ENCODE assay signal across 10 mouse cellular contexts in the genomic region with DNA sequence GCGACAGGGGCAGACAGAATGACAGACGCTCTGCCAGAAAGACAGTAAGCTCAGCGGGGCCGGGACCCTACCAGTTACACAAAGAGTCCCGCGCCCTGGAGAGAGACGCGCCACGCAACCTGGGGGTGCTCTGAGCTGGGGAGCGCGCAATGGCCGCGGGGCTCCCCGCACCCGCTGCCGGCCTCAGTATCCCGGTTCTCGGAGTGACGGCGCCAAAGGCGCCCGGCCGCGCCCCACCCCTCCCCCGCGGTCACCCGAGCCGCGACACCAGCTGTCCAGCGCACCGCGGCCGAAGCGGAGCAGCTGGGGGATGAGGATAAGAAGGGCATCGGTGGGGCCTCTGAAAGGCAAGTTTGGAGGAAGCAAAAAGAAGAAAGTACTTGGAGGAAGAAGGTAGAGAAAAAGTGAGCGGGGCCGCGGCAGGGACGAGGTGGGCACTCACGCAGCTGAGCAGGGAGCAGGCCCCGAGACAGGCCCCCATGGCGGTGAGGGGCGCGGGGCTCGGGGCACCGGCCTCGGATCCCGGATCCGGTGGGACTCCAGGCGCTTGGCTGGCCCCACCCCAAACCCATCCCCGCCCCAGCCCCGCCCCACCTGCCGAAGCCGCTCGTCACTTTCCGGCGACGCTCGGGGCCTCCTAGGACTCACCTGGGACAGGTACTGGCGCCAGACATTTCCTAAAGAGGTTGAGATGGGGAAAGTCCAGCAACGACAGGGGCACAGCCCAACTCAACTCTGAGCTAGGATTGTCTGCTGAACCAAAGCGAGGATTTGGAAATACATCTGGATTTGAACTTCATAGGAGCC. TPM values are rescaled to one million over a fixed set of nuclear protein-coding genes. Genes with fewer than 3 reads are reported as not detected.
DNase-seq lines count a peak whose midpoint lies in the region; ATAC-seq lines count a peak whose summit lies in the region.
"Had no signal": no experiment of that assay in that cellular context is flagged by ENCODE, and none has a peak within 500 bp of the region (broad histone marks: within the 10 kb centered on the region; RNA-seq: fewer than 3 reads in every experiment).

No protein-coding gene starts in this region.

- 1% methylated on average over 62 of the region's 62 CpGs for WGBS in heart, embryonic 15.5 days
- WGBS in hindbrain, embryonic 12.5 days, result under 1% methylated on average over 62 of the region's 62 CpGs
- 1% methylated on average over 55 of the region's 62 CpGs for WGBS in neural tube, embryonic 11.5 days

- peak overlapping the region; percentile 98 for H3K4me2 ChIP-seq in heart, embryonic 15.5 days
- peak overlapping the region; percentile 64 for H3K4me2 ChIP-seq in hindbrain, embryonic 12.5 days (replicated peaks)
- peak overlapping the region; percentile 85 for H3K4me2 ChIP-seq in neural tube, embryonic 11.5 days (ENCODE audit: low read depth)

- no peak overlapping the region for H3K27ac ChIP-seq in heart, embryonic 15.5 days
- H3K27ac ChIP-seq in hindbrain, embryonic 12.5 days, result peak overlapping the region; percentile 98
- H3K27ac ChIP-seq in neural tube, embryonic 11.5 days (ENCODE audit: low read depth, low read length), result peak overlapping the region; percentile 93

- DNase-seq in heart, adult 11 months, result no peak
- DNase-seq in cerebellum, postnatal 36 days, result peak; percentile 80 to 83
- DNase-seq in liver, result peak; percentile 25
- DNase-seq in neural tube, embryonic 11.5 days (ENCODE audit: low spot score), result peak; percentile 73
- DNase-seq in left cerebral cortex, postnatal 25 days (ENCODE audit: low spot score in 2 of 2), result no peak

- H3K36me3 ChIP-seq in heart, embryonic 15.5 days, result no peaks in the 10 kb centered on the region
- no peaks in the 10 kb centered on the region; the same call in 1 of the 2 replicates for H3K36me3 ChIP-seq in hindbrain, embryonic 12.5 days
- H3K36me3 ChIP-seq in neural tube, embryonic 11.5 days (ENCODE audit: control insufficient read depth, insufficient read depth, low read length), result no peaks in the 10 kb centered on the region

- H3K9ac ChIP-seq in heart, embryonic 15.5 days, result peak overlapping the region; percentile 56
- peak overlapping the region; percentile 98 for H3K9ac ChIP-seq in hindbrain, embryonic 12.5 days
- H3K9ac ChIP-seq in neural tube, embryonic 11.5 days (ENCODE audit: low read length), result peak overlapping the region; percentile 88

- intact Hi-C loops in left cerebral cortex, postnatal 25 days (cut with DNase I), result no loop called here

- H3K9me3 ChIP-seq in heart, embryonic 15.5 days (replicated peaks), result no peaks in the 10 kb centered on the region
- H3K9me3 ChIP-seq in hindbrain, embryonic 12.5 days (replicated peaks), result no peaks in the 10 kb centered on the region
- no peaks in the 10 kb centered on the region for H3K9me3 ChIP-seq in neural tube, embryonic 11.5 days (ENCODE audit: control insufficient read depth, low read length)

- peak overlapping the region; percentile 59 for H3K4me3 ChIP-seq in heart, embryonic 15.5 days
- peak overlapping the region; percentile 78 for H3K4me3 ChIP-seq in hindbrain, embryonic 12.5 days
- peak overlapping the region; percentile 63 for H3K4me3 ChIP-seq in neural tube, embryonic 11.5 days (ENCODE audit: low read depth, low read length)

- ATAC-seq in heart, embryonic 15.5 days (replicated peaks; ENCODE audit: insufficient number of reproducible peaks, insufficient read depth, low FRiP score, low read depth), result 0 out of 2 replicates have a peak, but pooled peaks have one; percentile 27
- peak; percentile 36 for ATAC-seq in hindbrain, embryonic 12.5 days (ENCODE audit: low FRiP score)
- ATAC-seq in neural tube, embryonic 11.5 days (ENCODE audit: insufficient read depth, low FRiP score, low TSS enrichment), result peak; percentile 48
- ATAC-seq in inflammation-experienced regulatory T-cells, adult 6 months, result no peak

- peaks cover 86% of the 10 kb centered on the region for H3K27me3 ChIP-seq in heart, embryonic 15.5 days
- peaks cover 19% of the 10 kb centered on the region; the same call in 1 of the 2 replicates for H3K27me3 ChIP-seq in hindbrain, embryonic 12.5 days
- no peaks in the 10 kb centered on the region; the same call in 1 of the 2 replicates for H3K27me3 ChIP-seq in neural tube, embryonic 11.5 days (ENCODE audit: control insufficient read depth, insufficient read depth, low read length)

- peaks cover 16% of the 10 kb centered on the region for H3K4me1 ChIP-seq in heart, embryonic 15.5 days (replicated peaks)
- H3K4me1 ChIP-seq in hindbrain, embryonic 12.5 days, result peaks cover 19% of the 10 kb centered on the region
- peaks cover 6% of the 10 kb centered on the region; the same call in 1 of the 2 replicates for H3K4me1 ChIP-seq in neural tube, embryonic 11.5 days (ENCODE audit: control insufficient read depth, insufficient read depth, low read length)

RNA-seq across cellular contexts. Expression of a gene that starts 3.8 kb away (rescaled TPM):
- polyA plus RNA-seq in heart, embryonic 15.5 days (2015; fragmentation: Nextera tagmentation; extraction: Ambion mirVana), result 6.3 and 11.3 TPM in 2 replicates
- polyA plus RNA-seq in hindbrain, embryonic 12.5 days (2016; fragmentation: Nextera tagmentation; extraction: Ambion mirVana), result 85.2 and 85.3 TPM in 2 replicates
- 58.5 and 60.1 TPM in 2 replicates for polyA plus RNA-seq in neural tube, embryonic 11.5 days (2014; fragmentation: Nextera tagmentation; extraction: Ambion mirVana)
- polyA plus RNA-seq in inflammation-experienced regulatory T-cells, adult 6 months (2017; shearing (Covaris generic)), result under 1 TPM in 2 of 3 experiments, not detected in 1; 0.39 to 0.75 TPM
- total RNA-seq in left cerebral cortex, postnatal 25 days (2021), result 1 to 10 TPM; 4.3 to 8.6 TPM
- total RNA-seq: MEL had no signal

RNA-seq across cellular contexts. Expression of a gene that starts 33.2 kb away (rescaled TPM):
- 1,204 and 1,729 TPM in 2 replicates for polyA plus RNA-seq in heart, embryonic 15.5 days (2015; fragmentation: Nextera tagmentation; extraction: Ambion mirVana)
- 44.2 and 46.0 TPM in 2 replicates for polyA plus RNA-seq in hindbrain, embryonic 12.5 days (2016; fragmentation: Nextera tagmentation; extraction: Ambion mirVana)
- polyA plus RNA-seq in neural tube, embryonic 11.5 days (2014; fragmentation: Nextera tagmentation; extraction: Ambion mirVana), result 31.5 and 32.7 TPM in 2 replicates
- 1 to 10 TPM in 1 of 3 experiments, not detected in 2; 1.6 TPM for polyA plus RNA-seq in inflammation-experienced regulatory T-cells, adult 6 months (2017; shearing (Covaris generic))
- 100 to 1,000 TPM; 150 to 175 TPM for total RNA-seq in left cerebral cortex, postnatal 25 days (2021)
- total RNA-seq: MEL had no signal

RNA-seq across cellular contexts. Expression of a gene that starts 33.3 kb away (rescaled TPM):
- 0.98 and 1.0 TPM in 2 replicates for polyA plus RNA-seq in heart, embryonic 15.5 days (2015; fragmentation: Nextera tagmentation; extraction: Ambion mirVana)
- polyA plus RNA-seq in hindbrain, embryonic 12.5 days (2016; fragmentation: Nextera tagmentation; extraction: Ambion mirVana), result 0.46 TPM in 1 of 2 replicates, not detected in the other
- not detected in 2 replicates for polyA plus RNA-seq in neural tube, embryonic 11.5 days (2014; fragmentation: Nextera tagmentation; extraction: Ambion mirVana)
- not detected for polyA plus RNA-seq in inflammation-experienced regulatory T-cells, adult 6 months (2017; shearing (Covaris generic))
- total RNA-seq in left cerebral cortex, postnatal 25 days (2021), result 1 to 10 TPM in 1 of 2 experiments, under 1 TPM in 1; 0.80 to 1.7 TPM
- total RNA-seq: MEL had no signal

RNA-seq across cellular contexts. Expression of a gene that starts 53.0 kb away (rescaled TPM):
- polyA plus RNA-seq in heart, embryonic 15.5 days (2015; fragmentation: Nextera tagmentation; extraction: Ambion mirVana), result not detected in 2 replicates
- 1.1 and 1.4 TPM in 2 replicates for polyA plus RNA-seq in hindbrain, embryonic 12.5 days (2016; fragmentation: Nextera tagmentation; extraction: Ambion mirVana)
- polyA plus RNA-seq in neural tube, embryonic 11.5 days (2014; fragmentation: Nextera tagmentation; extraction: Ambion mirVana), result not detected in 2 replicates
- polyA plus RNA-seq in inflammation-experienced regulatory T-cells, adult 6 months (2017; shearing (Covaris generic)), result not detected
- total RNA-seq in left cerebral cortex, postnatal 25 days (2021), result under 1 TPM in 1 of 2 experiments, not detected in 1; 0.16 TPM
- total RNA-seq: layer of hippocampus, postnatal 25 days; MEL had no signal

Comparison
In these comparisons a context has a peak if more than half of its experiments do, and no peak if none do; other contexts are left out.
1. DNase-seq: peak in cerebellum, postnatal 36 days (2 of 2), liver (single experiment) and neural tube, embryonic 11.5 days (single experiment); none in heart, adult 11 months (single experiment) and left cerebral cortex, postnatal 25 days (0 of 2).
2. RNA of a gene that starts 33.2 kb away (polyA plus RNA-seq): 1,204 to 1,729 TPM in heart, embryonic 15.5 days; 44.2 to 46.0 TPM in hindbrain, embryonic 12.5 days, 31.5 to 32.7 TPM in neural tube, embryonic 11.5 days and 1.6 TPM in inflammation-experienced regulatory T-cells, adult 6 months; every median in the first group is over 10 times any median in the second.
3. Peak in every context shown above with its lines, with median percentiles within 50 percentile points of each other: H3K4me2 ChIP-seq, H3K4me3 ChIP-seq and H3K9ac ChIP-seq.